Mouse (Mus musculus): ENCODE data around the gene Auts2. TPM values are rescaled to one million over a fixed set of nuclear protein-coding genes. Genes with fewer than 3 reads are reported as not detected.

The Auts2 gene
- polyA plus RNA-seq, 1 experiment from 2014 or later: 1.0 TPM

DNA sequence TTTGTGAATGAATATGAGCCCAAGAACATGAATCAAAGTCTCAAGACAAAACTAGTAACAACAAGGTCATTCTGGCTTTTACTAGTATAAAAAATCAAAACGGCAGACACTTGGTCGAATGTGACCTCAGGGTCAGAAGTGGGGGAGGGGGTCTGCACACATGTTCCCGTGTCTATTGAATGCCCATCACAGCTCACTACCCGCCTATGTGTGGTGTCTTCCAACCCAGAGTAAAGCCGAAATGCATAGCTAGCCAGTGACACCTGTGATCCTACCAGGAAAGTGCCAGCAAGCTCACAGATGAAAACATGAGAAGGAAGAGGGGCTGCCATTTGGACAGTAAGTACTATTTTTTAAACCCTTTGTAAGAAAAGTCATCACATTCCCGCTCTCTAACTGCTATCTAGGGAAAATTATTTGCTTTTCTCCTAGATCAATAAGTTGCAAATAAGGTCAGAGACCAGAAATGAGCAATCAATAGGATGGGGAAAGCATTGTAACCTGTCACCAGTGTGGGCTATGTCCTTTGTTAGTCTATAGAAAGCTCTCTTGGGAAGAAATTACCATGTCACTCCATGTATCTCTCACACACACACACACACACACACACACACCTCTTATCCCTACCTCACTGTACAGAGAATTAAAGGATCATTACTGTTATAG, 94.6 kb downstream of the Auts2 start:
- Histone ChIP-seq H3K4me3 (ENCODE audit: low read depth, low read length) (no peak overlapping the region), H3K9me3 (ENCODE audit: low read length) (no peaks in the 10 kb centered on the region), H3K27me3 (ENCODE audit: insufficient read depth, low read length) (no peaks in the 10 kb centered on the region), H3K27ac (ENCODE audit: low read depth) (no peak overlapping the region), H3K4me2 (ENCODE audit: low read depth, low read length) (peak overlapping the region; percentile 51), H3K4me1 (ENCODE audit: insufficient read depth) (peaks cover 9% of the 10 kb centered on the region), H3K9ac (replicated peaks) (no peak overlapping the region), H3K36me3 (replicated peaks; ENCODE audit: insufficient read depth, low read length) (no peaks in the 10 kb centered on the region)
- peak; percentile 80 for ATAC-seq
- peak; percentile 28 for DNase-seq
- 55% methylated on average over 6 of the region's 6 CpGs for WGBS (ENCODE audit: insufficient replicate concordance)
- TF ChIP-seq EP300 (IDR thresholded peaks at IDR 0.05; ENCODE audit: low read depth) (0 out of 2 replicates have a peak, but pooled peaks have one; percentile 20), CTCF (IDR thresholded peaks at IDR 0.05; ENCODE audit: low read depth) (no peak)

DNA sequence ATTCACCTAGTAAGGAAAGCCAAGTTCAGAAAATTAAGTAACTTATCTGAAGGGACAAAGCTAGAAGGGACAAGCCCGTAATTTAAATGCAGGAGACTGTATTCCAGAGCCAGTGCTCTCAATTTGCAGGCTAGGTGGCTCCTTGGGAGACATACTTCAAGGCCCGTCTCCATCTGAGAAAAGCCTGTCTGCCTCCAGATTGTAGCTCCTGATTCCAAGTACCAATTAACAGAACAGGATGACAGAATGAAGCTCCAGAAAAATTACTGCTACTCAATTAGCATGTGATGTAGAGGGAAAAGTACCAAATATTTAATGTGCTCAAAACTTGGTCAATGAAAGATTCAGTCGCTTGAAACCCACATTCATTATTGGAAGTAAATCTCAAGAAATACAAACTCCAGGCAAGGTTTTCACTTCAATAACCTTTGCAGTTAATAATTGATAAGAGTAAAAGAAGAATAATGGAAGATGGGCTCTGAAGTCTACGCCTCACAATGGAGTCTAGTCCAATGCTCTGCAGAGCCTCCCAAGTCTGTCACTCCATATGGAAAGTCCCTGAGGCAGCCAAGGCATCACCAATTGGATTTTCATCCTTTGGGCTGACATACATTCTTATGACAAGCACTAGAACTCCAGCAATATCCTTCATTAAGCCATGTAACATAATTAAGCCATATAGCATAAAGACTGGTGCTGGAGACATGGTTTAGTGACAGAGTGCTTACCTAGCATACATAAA, 97.8 kb downstream of the Auts2 start:
- no peak overlapping the region for H3K27ac ChIP-seq (ENCODE audit: low read depth)
- H3K27me3 ChIP-seq (ENCODE audit: insufficient read depth, low read length): no peaks in the 10 kb centered on the region
- no peak overlapping the region for H3K4me3 ChIP-seq (ENCODE audit: low read depth, low read length)
- 78% methylated on average over 4 of the region's 4 CpGs for WGBS (ENCODE audit: insufficient replicate concordance)
- no peaks in the 10 kb centered on the region for H3K36me3 ChIP-seq (replicated peaks; ENCODE audit: insufficient read depth, low read length)
- H3K9ac ChIP-seq (replicated peaks): no peak overlapping the region
- ATAC-seq (no peak), DNase-seq (no peak)
- H3K9me3 ChIP-seq (ENCODE audit: low read length): no peaks in the 10 kb centered on the region
- no peak overlapping the region for H3K4me2 ChIP-seq (ENCODE audit: low read depth, low read length)
- peaks cover 4% of the 10 kb centered on the region; the same call in 1 of the 2 replicates for H3K4me1 ChIP-seq (ENCODE audit: insufficient read depth)
- TF ChIP-seq EP300 (IDR thresholded peaks at IDR 0.05; ENCODE audit: low read depth) (no peak), CTCF (IDR thresholded peaks at IDR 0.05; ENCODE audit: low read depth) (no peak)

DNA sequence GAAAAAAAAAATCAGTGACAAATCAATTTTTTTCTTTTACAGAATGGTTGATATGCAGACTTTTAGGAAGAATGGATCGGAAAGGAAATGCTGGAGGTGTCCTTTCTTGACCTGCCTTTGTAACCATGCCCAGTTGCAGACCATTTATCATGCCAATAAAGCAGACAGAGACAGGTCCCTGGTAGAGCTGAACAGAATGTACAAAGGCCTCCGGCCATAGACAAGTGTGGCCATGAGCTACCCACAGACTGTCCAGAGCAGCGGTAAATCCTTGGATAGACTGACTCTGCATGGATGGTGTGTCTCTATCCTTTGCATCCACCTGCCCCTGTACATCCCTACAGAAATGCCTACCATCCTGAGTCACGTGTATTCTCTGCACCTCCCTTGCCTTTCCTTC, 100.2 kb downstream of the Auts2 start:
- H3K27me3 ChIP-seq (ENCODE audit: insufficient read depth, low read length): no peaks in the 10 kb centered on the region
- H3K36me3 ChIP-seq (replicated peaks; ENCODE audit: insufficient read depth, low read length): no peaks in the 10 kb centered on the region
- H3K4me1 ChIP-seq (ENCODE audit: insufficient read depth): no peaks in the 10 kb centered on the region; the same call in 1 of the 2 replicates
- no peak overlapping the region for H3K4me3 ChIP-seq (ENCODE audit: low read depth, low read length)
- no peak overlapping the region for H3K9ac ChIP-seq (replicated peaks)
- WGBS (ENCODE audit: insufficient replicate concordance): 81% methylated on average over 4 of the region's 4 CpGs
- ATAC-seq (no peak), DNase-seq (no peak)
- H3K27ac ChIP-seq (ENCODE audit: low read depth): no peak overlapping the region
- H3K9me3 ChIP-seq (ENCODE audit: low read length): no peaks in the 10 kb centered on the region
- no peak for TF ChIP-seq CTCF (IDR thresholded peaks at IDR 0.05; ENCODE audit: low read depth)
- no peak for TF ChIP-seq EP300 (IDR thresholded peaks at IDR 0.05; ENCODE audit: low read depth)
- no peak overlapping the region for H3K4me2 ChIP-seq (ENCODE audit: low read depth, low read length)

DNA sequence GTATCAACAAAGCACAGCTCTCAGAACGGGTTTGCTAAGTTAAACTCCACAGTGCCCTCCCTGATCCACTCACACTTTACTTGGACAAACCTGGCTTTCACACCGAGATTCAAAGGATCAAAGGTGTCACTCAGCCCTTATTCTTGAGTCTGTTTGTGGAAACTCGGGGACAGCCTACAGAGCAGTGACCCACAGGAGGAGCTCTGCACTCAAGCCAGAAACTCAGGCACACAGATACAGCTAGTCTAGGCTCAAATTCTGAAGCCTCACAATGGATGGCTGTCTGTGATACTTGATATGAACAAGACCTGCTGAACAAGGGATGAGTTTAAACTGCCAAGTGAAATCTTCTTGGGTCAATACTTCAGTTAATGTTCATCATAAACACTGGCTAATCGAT, 104.7 kb downstream of the Auts2 start:
- no peak for TF ChIP-seq EP300 (IDR thresholded peaks at IDR 0.05; ENCODE audit: low read depth)
- TF ChIP-seq CTCF (IDR thresholded peaks at IDR 0.05; ENCODE audit: low read depth): peak; percentile 25
- Histone ChIP-seq H3K4me3 (ENCODE audit: low read depth, low read length) (no peak overlapping the region), H3K27me3 (ENCODE audit: insufficient read depth, low read length) (no peaks in the 10 kb centered on the region), H3K4me2 (ENCODE audit: low read depth, low read length) (no peak overlapping the region), H3K27ac (ENCODE audit: low read depth) (no peak overlapping the region), H3K9me3 (ENCODE audit: low read length) (no peaks in the 10 kb centered on the region), H3K9ac (replicated peaks) (no peak overlapping the region), H3K36me3 (replicated peaks; ENCODE audit: insufficient read depth, low read length) (no peaks in the 10 kb centered on the region), H3K4me1 (ENCODE audit: insufficient read depth) (peaks cover 4% of the 10 kb centered on the region; the same call in 1 of the 2 replicates)
- ATAC-seq (no peak), DNase-seq (no peak)
- WGBS (ENCODE audit: insufficient replicate concordance): 54% methylated on average over 4 of the region's 4 CpGs

DNA sequence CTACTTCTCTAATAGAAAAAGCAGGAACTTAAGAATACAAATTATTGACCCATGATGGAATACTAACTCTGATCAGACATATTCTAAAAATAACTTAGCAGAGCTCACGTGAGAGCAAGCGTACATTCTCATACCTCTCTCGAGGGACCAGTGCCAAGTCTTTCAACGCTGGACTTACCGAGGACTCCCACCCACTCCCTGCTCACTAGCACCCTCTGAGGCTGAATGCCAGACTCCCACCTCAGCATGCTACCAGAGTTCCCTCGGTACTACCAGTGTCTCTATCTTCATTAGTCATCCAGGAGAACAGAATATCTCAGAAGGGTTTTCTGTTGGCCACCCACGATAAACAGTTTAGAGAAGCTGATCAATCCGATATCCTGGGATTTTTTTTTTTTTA, 105.2 kb downstream of the Auts2 start:
- DNase-seq (no peak), ATAC-seq (no peak)
- no peaks in the 10 kb centered on the region for H3K9me3 ChIP-seq (ENCODE audit: low read length)
- TF ChIP-seq EP300 (IDR thresholded peaks at IDR 0.05; ENCODE audit: low read depth) (no peak), CTCF (IDR thresholded peaks at IDR 0.05; ENCODE audit: low read depth) (no peak)
- no peaks in the 10 kb centered on the region for H3K27me3 ChIP-seq (ENCODE audit: insufficient read depth, low read length)
- H3K4me1 ChIP-seq (ENCODE audit: insufficient read depth): peaks cover 4% of the 10 kb centered on the region; the same call in 1 of the 2 replicates
- no peak overlapping the region for H3K4me3 ChIP-seq (ENCODE audit: low read depth, low read length)
- 44% methylated on average over 8 of the region's 8 CpGs for WGBS (ENCODE audit: insufficient replicate concordance)
- H3K9ac ChIP-seq (replicated peaks): no peak overlapping the region
- H3K36me3 ChIP-seq (replicated peaks; ENCODE audit: insufficient read depth, low read length): no peaks in the 10 kb centered on the region
- H3K27ac ChIP-seq (ENCODE audit: low read depth): no peak overlapping the region
- no peak overlapping the region for H3K4me2 ChIP-seq (ENCODE audit: low read depth, low read length)

DNA sequence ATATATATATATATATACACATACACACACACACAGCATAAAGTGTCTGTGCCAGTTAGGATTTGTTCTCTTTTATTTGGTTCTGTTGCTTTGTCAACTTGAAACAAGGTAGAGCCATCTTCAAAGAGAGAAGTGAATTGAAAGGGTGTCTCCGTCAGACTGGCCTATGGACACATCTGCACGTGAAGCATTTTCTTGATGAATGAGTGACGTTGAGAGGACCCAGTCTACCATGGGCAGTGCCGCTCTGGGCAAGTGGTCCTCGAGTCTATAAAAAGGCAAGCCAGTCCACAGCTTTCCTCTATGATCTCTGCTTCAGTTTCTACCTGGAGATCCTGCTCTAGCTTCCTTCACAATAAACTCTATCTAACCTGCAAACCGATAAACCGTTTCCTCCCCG, 105.7 kb downstream of the Auts2 start:
- H3K4me1 ChIP-seq (ENCODE audit: insufficient read depth): peaks cover 4% of the 10 kb centered on the region; the same call in 1 of the 2 replicates
- DNase-seq (no peak), ATAC-seq (no peak)
- H3K4me3 ChIP-seq (ENCODE audit: low read depth, low read length): no peak overlapping the region
- H3K27ac ChIP-seq (ENCODE audit: low read depth): no peak overlapping the region
- no peak overlapping the region for H3K4me2 ChIP-seq (ENCODE audit: low read depth, low read length)
- H3K27me3 ChIP-seq (ENCODE audit: insufficient read depth, low read length): no peaks in the 10 kb centered on the region
- H3K36me3 ChIP-seq (replicated peaks; ENCODE audit: insufficient read depth, low read length): no peaks in the 10 kb centered on the region
- H3K9ac ChIP-seq (replicated peaks): no peak overlapping the region
- WGBS (ENCODE audit: insufficient replicate concordance): 81% methylated on average over 8 of the region's 8 CpGs
- H3K9me3 ChIP-seq (ENCODE audit: low read length): no peaks in the 10 kb centered on the region
- TF ChIP-seq CTCF (IDR thresholded peaks at IDR 0.05; ENCODE audit: low read depth): no peak
- no peak for TF ChIP-seq EP300 (IDR thresholded peaks at IDR 0.05; ENCODE audit: low read depth)
